Comparison of ENCODE assay signal across 23 mouse cellular contexts in the genomic region with DNA sequence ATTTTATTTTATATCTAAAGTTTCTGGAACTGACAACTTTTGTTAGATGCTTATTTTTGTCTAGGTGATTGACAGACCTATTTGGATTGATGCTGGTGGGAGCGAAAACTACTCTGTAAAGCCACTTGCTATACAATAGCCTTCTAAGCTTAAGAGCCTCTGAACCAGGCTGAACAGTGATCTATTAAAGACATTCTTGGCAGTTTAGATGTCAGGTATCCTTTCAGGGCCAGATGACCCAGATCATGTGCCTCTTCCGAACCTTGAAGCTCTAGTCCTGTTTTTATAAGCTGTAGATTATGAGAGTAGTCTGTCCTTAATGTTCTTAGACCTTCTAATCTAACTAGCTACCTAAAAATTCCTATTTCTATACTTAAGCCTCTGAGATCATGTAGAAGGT. TPM values are rescaled to one million over a fixed set of nuclear protein-coding genes. Genes with fewer than 3 reads are reported as not detected.
A peak's percentile ranks its signal among the peaks of the same experiment; 100 is the strongest.
DNase-seq lines count a peak whose midpoint lies in the region; ATAC-seq and TF ChIP-seq lines count a peak whose summit lies in the region.
"Had no signal": no experiment of that assay in that cellular context is flagged by ENCODE, and none has a peak within 500 bp of the region (broad histone marks: within the 10 kb centered on the region; RNA-seq: fewer than 3 reads in every experiment).

No protein-coding gene starts in this region.

- DNase-seq in cerebellum, adult 2 months, result peak in 1 of 2 experiments; percentile 52
- no peak for DNase-seq in cerebellum, adult 11-12 months
- no peak for DNase-seq in hindbrain, embryonic 14.5 days (ENCODE audit: low spot score)
- DNase-seq in midbrain, embryonic 14.5 days, result no peak
- DNase-seq: adrenal gland, postnatal 14 days; embryo, embryonic 11 days; gastrocnemius, postnatal 14 days; heart, adult 2 months; heart, postnatal 14 days; kidney, adult 11 months had no signal

- no peak overlapping the region for H3K9ac ChIP-seq in hindbrain, embryonic 15.5 days
- no peak overlapping the region for H3K9ac ChIP-seq in hindbrain, embryonic 14.5 days
- no peak overlapping the region for H3K9ac ChIP-seq in midbrain, embryonic 16.5 days (ENCODE audit: low read depth, low read length)
- H3K9ac ChIP-seq in midbrain, embryonic 14.5 days (replicated peaks; ENCODE audit: low read length), result no peak overlapping the region
- H3K9ac ChIP-seq in forebrain, embryonic 12.5 days, result no peak overlapping the region
- H3K9ac ChIP-seq: embryonic facial prominence, embryonic 15.5 days; heart, embryonic 15.5 days had no signal

- TF ChIP-seq CTCF in cerebellum, adult 2 months (IDR thresholded peaks at IDR 0.05; ENCODE audit: borderline replicate concordance, insufficient read depth, low read depth, low read length), result no peak

- H3K27ac ChIP-seq in cerebellum, adult 2 months (ENCODE audit: insufficient read depth, low read length), result no peak overlapping the region; the same call in 1 of the 2 replicates
- H3K27ac ChIP-seq in hindbrain, embryonic 15.5 days (replicated peaks), result no peak overlapping the region
- H3K27ac ChIP-seq in hindbrain, embryonic 14.5 days, result no peak overlapping the region
- no peak overlapping the region for H3K27ac ChIP-seq in midbrain, embryonic 16.5 days (ENCODE audit: low read length)
- no peak overlapping the region for H3K27ac ChIP-seq in midbrain, embryonic 14.5 days (replicated peaks; ENCODE audit: low read depth, low read length)
- no peak overlapping the region for H3K27ac ChIP-seq in forebrain, embryonic 12.5 days
- H3K27ac ChIP-seq: embryonic facial prominence, embryonic 15.5 days; heart, adult 2 months; heart, embryonic 15.5 days had no signal

- no peaks in the 10 kb centered on the region for H3K27me3 ChIP-seq in cerebellum, adult 2 months (ENCODE audit: control insufficient read depth, insufficient read depth, low read length)
- no peaks in the 10 kb centered on the region for H3K27me3 ChIP-seq in hindbrain, embryonic 15.5 days
- H3K27me3 ChIP-seq in hindbrain, embryonic 14.5 days (ENCODE audit: control insufficient read depth, insufficient read depth, low read length), result no peaks in the 10 kb centered on the region
- H3K27me3 ChIP-seq in midbrain, embryonic 16.5 days (ENCODE audit: control insufficient read depth, insufficient read depth, low read depth, low read length), result no peaks in the 10 kb centered on the region
- H3K27me3 ChIP-seq in midbrain, embryonic 14.5 days (ENCODE audit: control insufficient read depth, insufficient read depth, low read length), result no peaks in the 10 kb centered on the region
- H3K27me3 ChIP-seq in forebrain, embryonic 12.5 days, result no peaks in the 10 kb centered on the region
- H3K27me3 ChIP-seq: CH12.LX; embryonic facial prominence, embryonic 15.5 days; heart, embryonic 15.5 days; Patski had no signal

- peak overlapping the region; percentile 3; the same call in 1 of the 2 replicates for H3K4me2 ChIP-seq in hindbrain, embryonic 15.5 days
- H3K4me2 ChIP-seq in hindbrain, embryonic 14.5 days (replicated peaks), result no peak overlapping the region
- peak overlapping the region; percentile 32; the same call in 1 of the 2 replicates for H3K4me2 ChIP-seq in midbrain, embryonic 16.5 days (ENCODE audit: low read length)
- H3K4me2 ChIP-seq in midbrain, embryonic 14.5 days (ENCODE audit: low read length), result no peak overlapping the region
- no peak overlapping the region for H3K4me2 ChIP-seq in forebrain, embryonic 12.5 days
- H3K4me2 ChIP-seq: embryonic facial prominence, embryonic 15.5 days; heart, embryonic 11.5 days; heart, embryonic 15.5 days had no signal

- no peaks in the 10 kb centered on the region for H3K4me1 ChIP-seq in cerebellum, adult 2 months (ENCODE audit: control insufficient read depth, insufficient read depth, low read length)
- H3K4me1 ChIP-seq in hindbrain, embryonic 15.5 days (replicated peaks), result peaks cover 7% of the 10 kb centered on the region
- 0 out of 2 replicates have a peak, but pooled peaks cover 11% of the 10 kb centered on the region for H3K4me1 ChIP-seq in hindbrain, embryonic 14.5 days (replicated peaks; ENCODE audit: control insufficient read depth, insufficient read depth, low read length)
- peaks cover 8% of the 10 kb centered on the region for H3K4me1 ChIP-seq in midbrain, embryonic 16.5 days (ENCODE audit: control insufficient read depth, insufficient read depth, low read length)
- H3K4me1 ChIP-seq in midbrain, embryonic 14.5 days (ENCODE audit: control insufficient read depth, insufficient read depth, low read length), result peaks cover 13% of the 10 kb centered on the region; the same call in 1 of the 2 replicates
- H3K4me1 ChIP-seq in forebrain, embryonic 12.5 days, result peaks cover 17% of the 10 kb centered on the region
- H3K4me1 ChIP-seq: embryonic facial prominence, embryonic 15.5 days; heart, embryonic 15.5 days had no signal

- H3K9me3 ChIP-seq in hindbrain, embryonic 15.5 days, result no peaks in the 10 kb centered on the region
- no peaks in the 10 kb centered on the region for H3K9me3 ChIP-seq in hindbrain, embryonic 14.5 days (ENCODE audit: control insufficient read depth, low read length)
- H3K9me3 ChIP-seq in midbrain, embryonic 16.5 days (replicated peaks; ENCODE audit: control insufficient read depth, low read length, poor library complexity, severe bottlenecking), result no peaks in the 10 kb centered on the region
- H3K9me3 ChIP-seq in midbrain, embryonic 14.5 days (ENCODE audit: control insufficient read depth, low read length), result no peaks in the 10 kb centered on the region
- no peaks in the 10 kb centered on the region for H3K9me3 ChIP-seq in forebrain, embryonic 12.5 days
- H3K9me3 ChIP-seq: embryonic facial prominence, embryonic 15.5 days; heart, embryonic 15.5 days had no signal

- H3K4me3 ChIP-seq in cerebellum, adult 2 months (replicated peaks; ENCODE audit: insufficient read depth, low read depth, low read length), result peak overlapping the region; percentile 55
- no peak overlapping the region for H3K4me3 ChIP-seq in hindbrain, embryonic 15.5 days
- H3K4me3 ChIP-seq in hindbrain, embryonic 14.5 days (replicated peaks; ENCODE audit: low read length), result no peak overlapping the region
- no peak overlapping the region for H3K4me3 ChIP-seq in midbrain, embryonic 16.5 days (ENCODE audit: low read depth, low read length)
- no peak overlapping the region for H3K4me3 ChIP-seq in midbrain, embryonic 14.5 days (replicated peaks; ENCODE audit: low read depth, low read length)
- no peak overlapping the region for H3K4me3 ChIP-seq in forebrain, embryonic 12.5 days (replicated peaks)
- H3K4me3 ChIP-seq: embryonic facial prominence, embryonic 15.5 days; erythroblast, embryonic 14.5 days; heart, adult 2 months; heart, embryonic 15.5 days had no signal

- no peak for TF ChIP-seq POLR2A in cerebellum, adult 2 months (IDR thresholded peaks at IDR 0.05; ENCODE audit: borderline replicate concordance, insufficient read depth, low read length)

- 25% methylated on average over 2 of the region's 2 CpGs for WGBS in cerebellum, adult 2 months
- 75% methylated on average over 2 of the region's 2 CpGs for WGBS in hindbrain, embryonic 15.5 days
- 58% methylated on average over 2 of the region's 2 CpGs for WGBS in hindbrain, embryonic 14.5 days
- 40% methylated on average over 2 of the region's 2 CpGs for WGBS in midbrain, embryonic 16.5 days
- WGBS in midbrain, embryonic 14.5 days, result 32% methylated on average over 2 of the region's 2 CpGs
- WGBS in forebrain, embryonic 12.5 days, result 30% methylated on average over 2 of the region's 2 CpGs

- H3K36me3 ChIP-seq in hindbrain, embryonic 15.5 days, result no peaks in the 10 kb centered on the region
- no peaks in the 10 kb centered on the region for H3K36me3 ChIP-seq in hindbrain, embryonic 14.5 days (replicated peaks; ENCODE audit: control insufficient read depth, insufficient read depth)
- H3K36me3 ChIP-seq in midbrain, embryonic 16.5 days (ENCODE audit: control insufficient read depth, insufficient read depth, low read length), result no peaks in the 10 kb centered on the region
- no peaks in the 10 kb centered on the region for H3K36me3 ChIP-seq in midbrain, embryonic 14.5 days (ENCODE audit: control insufficient read depth, insufficient read depth, low read length)
- H3K36me3 ChIP-seq in forebrain, embryonic 12.5 days (replicated peaks), result no peaks in the 10 kb centered on the region
- H3K36me3 ChIP-seq: embryonic facial prominence, embryonic 15.5 days; heart, embryonic 15.5 days had no signal

- ATAC-seq in hindbrain, embryonic 15.5 days (ENCODE audit: low FRiP score, low read depth), result no peak
- no peak for ATAC-seq in hindbrain, embryonic 14.5 days (ENCODE audit: low FRiP score)
- no peak for ATAC-seq in midbrain, embryonic 16.5 days
- no peak for ATAC-seq in midbrain, embryonic 14.5 days (ENCODE audit: low FRiP score, low TSS enrichment)
- no peak for ATAC-seq in forebrain, embryonic 12.5 days (ENCODE audit: low FRiP score)
- ATAC-seq: activated CD4-positive, CD25-positive, alpha-beta regulatory T cell, adult 4 months; forebrain, embryonic 16.5 days; hindbrain, embryonic 16.5 days; Patski had no signal

RNA-seq across cellular contexts. Expression of a gene that starts 3.2 kb away (rescaled TPM):
- 34.7 and 37.1 TPM in 2 replicates for polyA plus RNA-seq in cerebellum, adult 2 months (2012; rRNA removed)
- polyA plus RNA-seq in hindbrain, embryonic 15.5 days (2015; fragmentation: Nextera tagmentation; extraction: Ambion mirVana), result 12.7 and 12.9 TPM in 2 replicates
- polyA plus RNA-seq in hindbrain, embryonic 14.5 days (2014; fragmentation: Nextera tagmentation; extraction: Ambion mirVana), result 13.2 and 15.0 TPM in 2 replicates
- polyA plus RNA-seq in midbrain, embryonic 16.5 days (2015; fragmentation: Nextera tagmentation; extraction: Ambion mirVana), result 18.1 and 18.3 TPM in 2 replicates
- 10.5 and 10.6 TPM in 2 replicates for polyA plus RNA-seq in midbrain, embryonic 14.5 days (2014; fragmentation: Nextera tagmentation; extraction: Ambion mirVana)
- 2.5 TPM in 2 replicates for polyA plus RNA-seq in forebrain, embryonic 12.5 days (2016; fragmentation: Nextera tagmentation; extraction: Ambion mirVana)
- polyA plus RNA-seq: activated CD4-positive, CD25-positive, alpha-beta regulatory T cell, adult 4 months; erythroblast, embryonic 14.5 days; gonadal fat pad, adult 2 months; heart, adult 2 months; Patski had no signal

Comparison
In these comparisons a context has a peak if more than half of its experiments do, and no peak if none do; other contexts are left out.
1. H3K4me2 ChIP-seq: peak in hindbrain, embryonic 15.5 days (single experiment) and midbrain, embryonic 16.5 days (single experiment); none in hindbrain, embryonic 14.5 days (single experiment), midbrain, embryonic 14.5 days (single experiment) and forebrain, embryonic 12.5 days (single experiment).